Mouse (Mus musculus): Measurements from ENCODE around the gene Timm50. TPM values are rescaled to one million over a fixed set of nuclear protein-coding genes. Genes with fewer than 3 reads are reported as not detected.

The Timm50 gene
- polyA plus RNA-seq, 1 experiment from 2014 or later: 140 TPM

- Histone ChIP-seq H3K27ac (ENCODE audit: low read length) (no peak overlapping the region), H3K4me2 (replicated peaks; ENCODE audit: low read depth, low read length) (no peak overlapping the region), H3K9me3 (ENCODE audit: control insufficient read depth, low read depth, low read length) (no peaks in the 10 kb centered on the region), H3K36me3 (ENCODE audit: control insufficient read depth, insufficient read depth, low read length) (peaks cover 95% of the 10 kb centered on the region), H3K27me3 (ENCODE audit: control insufficient read depth, insufficient read depth, low read length) (no peaks in the 10 kb centered on the region), H3K4me1 (ENCODE audit: control insufficient read depth, insufficient read depth, low read length) (no peaks in the 10 kb centered on the region), H3K4me3 (ENCODE audit: low read depth, low read length) (no peak overlapping the region), H3K9ac (replicated peaks; ENCODE audit: low read depth, low read length) (no peak overlapping the region)
- no peak for ATAC-seq (ENCODE audit: insufficient number of reproducible peaks, insufficient read depth, low FRiP score, low read depth)
- 94% methylated on average over 17 of the region's 17 CpGs for WGBS
These were observed 6.8 kb upstream of the Timm50 start for GRCm38 (mm10) chr7:28318714-28319113.

DNA sequence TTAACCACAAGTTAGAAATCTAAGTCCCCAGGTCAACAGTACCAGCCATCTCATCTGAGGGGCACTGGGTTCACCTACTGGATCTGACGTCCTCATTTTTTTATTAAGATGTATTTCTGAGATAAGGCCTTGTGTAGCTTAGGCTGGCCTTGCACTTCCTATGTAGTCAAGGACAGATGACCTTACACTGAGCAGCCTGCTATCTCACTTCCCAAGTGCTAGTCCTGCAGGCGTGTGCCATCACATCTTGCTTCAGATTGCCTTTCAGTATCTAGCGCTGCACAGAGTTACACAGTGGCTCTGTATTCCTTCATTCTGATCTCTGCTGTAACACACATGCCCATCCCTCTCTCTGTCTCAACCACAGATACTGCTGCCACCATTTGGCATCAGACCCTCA is 6.2 kb upstream of the Timm50 start:
- Histone ChIP-seq H3K9ac (replicated peaks; ENCODE audit: low read depth, low read length) (no peak overlapping the region), H3K36me3 (ENCODE audit: control insufficient read depth, insufficient read depth, low read length) (peaks cover 88% of the 10 kb centered on the region), H3K27me3 (ENCODE audit: control insufficient read depth, insufficient read depth, low read length) (no peaks in the 10 kb centered on the region), H3K4me1 (ENCODE audit: control insufficient read depth, insufficient read depth, low read length) (no peaks in the 10 kb centered on the region), H3K9me3 (ENCODE audit: control insufficient read depth, low read depth, low read length) (no peaks in the 10 kb centered on the region), H3K4me3 (ENCODE audit: low read depth, low read length) (no peak overlapping the region), H3K4me2 (replicated peaks; ENCODE audit: low read depth, low read length) (no peak overlapping the region), H3K27ac (ENCODE audit: low read length) (no peak overlapping the region)
- ATAC-seq (ENCODE audit: insufficient number of reproducible peaks, insufficient read depth, low FRiP score, low read depth): no peak
- WGBS: 89% methylated on average over 3 of the region's 3 CpGs

DNA sequence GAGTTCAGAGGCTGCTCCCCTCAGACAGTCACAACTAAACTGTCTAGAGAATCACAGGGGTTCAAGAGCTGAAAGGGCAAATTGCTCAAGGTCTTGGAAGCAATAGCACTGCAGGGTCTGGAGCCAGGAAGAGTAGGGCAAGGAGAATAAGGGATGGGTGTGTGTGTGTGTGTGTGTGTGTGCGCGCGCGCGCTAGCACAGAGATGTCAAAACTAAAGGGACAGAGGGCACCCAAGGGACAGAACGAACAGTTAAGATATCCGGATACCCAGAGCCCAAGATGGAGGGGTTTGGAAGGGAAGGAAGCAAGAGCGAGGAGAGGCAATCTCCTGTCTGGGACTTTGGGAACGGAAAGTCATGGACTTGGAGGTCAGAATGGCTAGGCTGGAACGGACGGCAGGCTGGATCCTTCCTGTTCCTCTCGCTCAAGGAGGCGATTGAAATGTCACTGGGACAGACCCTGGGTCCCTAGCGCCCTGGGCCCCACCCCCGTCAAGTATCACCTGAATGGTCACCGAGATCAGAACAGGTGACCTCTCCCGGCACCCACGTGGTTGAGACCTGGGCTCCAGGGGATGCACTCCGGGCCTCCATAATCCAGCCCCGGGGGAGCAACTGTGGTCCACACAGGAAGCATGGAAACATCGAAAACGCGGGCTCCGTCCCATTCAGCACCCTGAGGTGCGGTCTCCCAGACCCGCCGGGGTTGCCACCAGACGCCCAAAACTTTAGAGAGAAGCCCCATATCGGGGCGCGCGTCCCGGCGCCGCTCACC is 534 bp downstream of the Timm50 start:
- Histone ChIP-seq H3K27ac (ENCODE audit: low read length) (peak overlapping the region; percentile 48), H3K4me3 (ENCODE audit: low read depth, low read length) (peak overlapping the region; percentile 98), H3K9me3 (ENCODE audit: control insufficient read depth, low read depth, low read length) (no peaks in the 10 kb centered on the region), H3K27me3 (ENCODE audit: control insufficient read depth, insufficient read depth, low read length) (no peaks in the 10 kb centered on the region), H3K4me2 (replicated peaks; ENCODE audit: low read depth, low read length) (peak overlapping the region; percentile 85), H3K9ac (replicated peaks; ENCODE audit: low read depth, low read length) (peak overlapping the region; percentile 90), H3K36me3 (ENCODE audit: control insufficient read depth, insufficient read depth, low read length) (peaks cover 59% of the 10 kb centered on the region), H3K4me1 (ENCODE audit: control insufficient read depth, insufficient read depth, low read length) (peaks cover 8% of the 10 kb centered on the region; the same call in 1 of the 2 replicates)
- ATAC-seq (ENCODE audit: insufficient number of reproducible peaks, insufficient read depth, low FRiP score, low read depth): peak; percentile 51
- 10% methylated on average over 29 of the region's 35 CpGs for WGBS

DNA sequence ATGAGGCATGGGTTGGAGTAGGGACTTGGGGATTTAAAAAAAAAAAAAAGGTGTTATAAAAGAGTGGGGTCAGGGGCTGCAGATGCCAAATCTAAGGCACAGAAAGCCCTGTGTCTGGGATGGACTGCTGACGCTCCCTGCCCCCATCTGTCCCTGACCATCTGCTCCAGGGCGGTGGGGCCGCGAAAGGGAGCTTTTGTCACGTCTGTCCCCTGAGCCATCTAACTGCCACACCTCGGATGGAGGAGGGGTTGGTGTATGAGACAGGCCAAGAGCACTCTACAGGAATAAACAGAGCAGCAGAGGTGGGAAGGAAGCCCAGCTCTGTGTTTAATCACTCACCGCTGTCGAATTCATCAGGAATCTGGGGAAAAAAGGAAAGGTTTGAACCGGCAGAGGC is 2.1 kb downstream of the Timm50 start:
- Histone ChIP-seq H3K4me3 (ENCODE audit: low read depth, low read length) (no peak overlapping the region), H3K27me3 (ENCODE audit: control insufficient read depth, insufficient read depth, low read length) (no peaks in the 10 kb centered on the region), H3K9ac (replicated peaks; ENCODE audit: low read depth, low read length) (no peak overlapping the region), H3K36me3 (ENCODE audit: control insufficient read depth, insufficient read depth, low read length) (peaks cover 54% of the 10 kb centered on the region), H3K9me3 (ENCODE audit: control insufficient read depth, low read depth, low read length) (no peaks in the 10 kb centered on the region), H3K27ac (ENCODE audit: low read length) (no peak overlapping the region), H3K4me1 (ENCODE audit: control insufficient read depth, insufficient read depth, low read length) (peaks cover 8% of the 10 kb centered on the region; the same call in 1 of the 2 replicates), H3K4me2 (replicated peaks; ENCODE audit: low read depth, low read length) (no peak overlapping the region)
- 56% methylated on average over 9 of the region's 9 CpGs for WGBS
- ATAC-seq (ENCODE audit: insufficient number of reproducible peaks, insufficient read depth, low FRiP score, low read depth): no peak

- 90% methylated on average over 8 of the region's 8 CpGs for WGBS
- H3K27ac ChIP-seq (ENCODE audit: low read length): no peak overlapping the region
- H3K9ac ChIP-seq (replicated peaks; ENCODE audit: low read depth, low read length): no peak overlapping the region
- peaks cover 48% of the 10 kb centered on the region for H3K36me3 ChIP-seq (ENCODE audit: control insufficient read depth, insufficient read depth, low read length)
- H3K4me2 ChIP-seq (replicated peaks; ENCODE audit: low read depth, low read length): no peak overlapping the region
- peaks cover 6% of the 10 kb centered on the region; the same call in 1 of the 2 replicates for H3K27me3 ChIP-seq (ENCODE audit: control insufficient read depth, insufficient read depth, low read length)
- H3K4me1 ChIP-seq (ENCODE audit: control insufficient read depth, insufficient read depth, low read length): peaks cover 14% of the 10 kb centered on the region
- H3K4me3 ChIP-seq (ENCODE audit: low read depth, low read length): no peak overlapping the region
- no peak for ATAC-seq (ENCODE audit: insufficient number of reproducible peaks, insufficient read depth, low FRiP score, low read depth)
- H3K9me3 ChIP-seq (ENCODE audit: control insufficient read depth, low read depth, low read length): no peaks in the 10 kb centered on the region
These were observed 5.7 kb downstream of the Timm50 start for GRCm38 (mm10) chr7:28306216-28306615.

GRCm38 (mm10) chr7:28305641-28306040 is 6.2 kb downstream of the Timm50 start:
- Histone ChIP-seq H3K4me3 (ENCODE audit: low read depth, low read length) (no peak overlapping the region), H3K9ac (replicated peaks; ENCODE audit: low read depth, low read length) (no peak overlapping the region), H3K4me2 (replicated peaks; ENCODE audit: low read depth, low read length) (no peak overlapping the region), H3K27me3 (ENCODE audit: control insufficient read depth, insufficient read depth, low read length) (peaks cover 9% of the 10 kb centered on the region; the same call in 1 of the 2 replicates), H3K27ac (ENCODE audit: low read length) (no peak overlapping the region), H3K36me3 (ENCODE audit: control insufficient read depth, insufficient read depth, low read length) (peaks cover 48% of the 10 kb centered on the region), H3K4me1 (ENCODE audit: control insufficient read depth, insufficient read depth, low read length) (peaks cover 8% of the 10 kb centered on the region), H3K9me3 (ENCODE audit: control insufficient read depth, low read depth, low read length) (no peaks in the 10 kb centered on the region)
- ATAC-seq (ENCODE audit: insufficient number of reproducible peaks, insufficient read depth, low FRiP score, low read depth): no peak
- WGBS: 93% methylated on average over 10 of the region's 10 CpGs

DNA sequence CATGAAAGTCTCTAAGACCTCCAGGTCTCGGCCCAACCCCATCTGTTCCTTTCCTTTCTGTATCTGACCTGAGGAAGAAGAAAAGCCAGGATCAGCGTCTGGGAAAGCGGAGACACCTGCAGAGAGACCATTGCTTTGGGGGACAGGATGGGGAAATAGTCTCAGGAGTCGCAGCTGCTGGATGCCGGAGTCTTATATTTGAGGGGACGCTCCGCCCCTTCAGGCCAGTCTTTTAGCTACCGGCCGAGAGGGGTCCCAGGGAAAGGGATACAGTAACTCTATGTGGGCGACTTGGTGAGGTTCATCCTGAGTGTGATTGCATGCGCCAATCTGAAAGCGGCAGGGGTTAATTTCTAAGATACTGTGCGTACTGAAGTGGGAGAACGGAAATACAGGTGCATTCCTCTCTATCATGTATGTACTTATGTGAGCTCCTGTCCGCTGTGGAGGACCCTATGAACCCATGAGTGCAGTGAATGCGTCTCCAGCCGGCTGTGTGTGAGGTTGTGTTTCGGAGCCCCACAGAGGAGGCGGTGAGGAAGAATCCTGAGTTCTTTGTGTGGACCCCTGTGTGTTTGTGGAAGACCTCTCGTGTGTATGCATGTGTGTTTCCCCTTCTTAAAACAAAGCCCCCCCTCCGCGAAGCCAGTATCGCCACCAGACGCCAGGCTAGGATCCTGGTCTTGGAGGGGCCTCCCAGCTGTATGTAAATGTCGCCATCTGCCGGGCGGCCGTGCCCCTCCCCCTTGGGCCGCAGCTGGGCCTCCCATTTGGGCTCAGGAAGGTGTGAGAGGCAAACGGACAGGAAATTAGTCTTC is 10.0 kb downstream of the Timm50 start, which contains the start of gene Dll3:
Gene Dll3 (minus strand): TSS at position 623 of the 818 bp plus-strand sequence.
- ATAC-seq (ENCODE audit: insufficient number of reproducible peaks, insufficient read depth, low FRiP score, low read depth): peak; percentile 73; the same call in 1 of the 2 replicates
- Histone ChIP-seq H3K36me3 (ENCODE audit: control insufficient read depth, insufficient read depth, low read length) (peaks cover 16% of the 10 kb centered on the region), H3K27ac (ENCODE audit: low read length) (no peak within 1 kb of the TSS), H3K9me3 (ENCODE audit: control insufficient read depth, low read depth, low read length) (no peaks in the 10 kb centered on the region), H3K4me3 (ENCODE audit: low read depth, low read length) (peak within 1 kb of the TSS; percentile 22), H3K4me2 (replicated peaks; ENCODE audit: low read depth, low read length) (peak within 1 kb of the TSS; percentile 40), H3K9ac (replicated peaks; ENCODE audit: low read depth, low read length) (no peak within 1 kb of the TSS; the same call in 1 of the 2 replicates), H3K27me3 (ENCODE audit: control insufficient read depth, insufficient read depth, low read length) (peaks cover 14% of the 10 kb centered on the region), H3K4me1 (ENCODE audit: control insufficient read depth, insufficient read depth, low read length) (peaks cover 6% of the 10 kb centered on the region)
- 2% methylated on average over 30 of the region's 30 CpGs for WGBS

DNA sequence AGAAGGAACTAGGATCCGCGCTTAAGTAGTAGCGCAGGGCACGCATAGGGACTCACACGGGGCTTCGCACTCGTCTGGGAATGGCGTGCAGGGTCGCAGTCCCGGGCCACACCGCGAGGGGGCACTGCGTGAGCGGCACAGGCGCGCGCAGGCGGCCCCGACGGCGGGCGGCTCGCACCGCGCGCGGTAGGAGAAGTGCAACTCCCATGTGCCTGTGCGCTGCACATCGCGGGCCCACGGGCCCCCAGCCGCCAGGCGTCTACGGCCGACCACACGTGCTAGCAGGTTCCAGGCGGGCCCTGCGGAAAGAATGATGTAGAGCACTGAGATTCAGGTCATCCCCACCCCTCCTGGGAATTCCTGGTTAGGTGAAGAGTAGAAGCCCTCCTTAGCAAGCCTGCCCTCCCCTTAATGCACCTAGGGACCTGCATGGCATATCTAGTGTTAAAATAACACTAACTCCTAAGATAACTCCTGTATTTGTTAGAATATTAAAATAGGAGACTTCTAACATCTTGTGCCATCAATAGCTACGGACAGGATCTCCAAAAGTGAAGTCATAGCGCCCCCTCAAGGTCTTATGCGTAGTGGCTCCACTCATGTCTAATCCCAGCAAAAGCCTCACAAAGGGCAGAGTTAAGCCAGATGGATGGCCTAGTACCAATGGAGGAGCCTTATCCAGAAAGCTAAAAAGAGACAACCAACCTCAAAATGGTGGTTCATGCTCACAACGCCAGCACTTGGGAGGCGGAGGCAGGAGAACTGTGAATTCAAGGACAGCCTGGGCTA is 12.8 kb downstream of the Timm50 start:
- Histone ChIP-seq H3K4me3 (ENCODE audit: low read depth, low read length) (no peak overlapping the region), H3K4me1 (ENCODE audit: control insufficient read depth, insufficient read depth, low read length) (peaks cover 6% of the 10 kb centered on the region), H3K36me3 (ENCODE audit: control insufficient read depth, insufficient read depth, low read length) (no peaks in the 10 kb centered on the region), H3K9me3 (ENCODE audit: control insufficient read depth, low read depth, low read length) (no peaks in the 10 kb centered on the region), H3K27ac (ENCODE audit: low read length) (no peak overlapping the region), H3K27me3 (ENCODE audit: control insufficient read depth, insufficient read depth, low read length) (peaks cover 18% of the 10 kb centered on the region), H3K9ac (replicated peaks; ENCODE audit: low read depth, low read length) (no peak overlapping the region), H3K4me2 (replicated peaks; ENCODE audit: low read depth, low read length) (no peak overlapping the region; the same call in 1 of the 2 replicates)
- WGBS: 28% methylated on average over 43 of the region's 43 CpGs
- no peak for ATAC-seq (ENCODE audit: insufficient number of reproducible peaks, insufficient read depth, low FRiP score, low read depth)

Measured in stomach, embryonic 14.5 days (tissue).